Mouse (Mus musculus) midbrain, embryonic 12.5 days (tissue): ENCODE data around the gene Gm21962. TPM values are rescaled to one million over a fixed set of nuclear protein-coding genes. Genes with fewer than 3 reads are reported as not detected.

Experiments used
- ATAC-seq: fragments of 200-750 bp; cut with Nextera tagmentation; 2 replicates; pipeline ENCODE4 v1.8.0; 2017; ENCODE audit warnings: low read depth, moderate TSS enrichment, moderate library complexity; ENCODE audit not compliant: low FRiP score
- H3K27ac ChIP-seq: fragments of 300-500 bp; sonication (generic); replicated peaks from 2 replicates; pipeline ENCODE4 v1.5.1; 2016; ENCODE audit warnings: mild to moderate bottlenecking
- H3K27me3 ChIP-seq: fragments of 300-500 bp; sonication (generic); 2 replicates; pipeline ENCODE4 v1.6.1; 2016; ENCODE audit warnings: mild to moderate bottlenecking
- H3K36me3 ChIP-seq: fragments of 300-500 bp; sonication (generic); 2 replicates; pipeline ENCODE4 v1.6.1; 2016
- H3K4me1 ChIP-seq: fragments of 300-500 bp; sonication (generic); 2 replicates; pipeline ENCODE4 v1.6.1; 2016
- H3K4me2 ChIP-seq: fragments of 300-500 bp; sonication (generic); replicated peaks from 2 replicates; pipeline ENCODE4 v1.6.1; 2016; ENCODE audit warnings: mild to moderate bottlenecking, moderate library complexity
- H3K4me3 ChIP-seq: fragments of 300-500 bp; sonication (generic); 2 replicates; pipeline ENCODE4 v1.5.1; 2016; ENCODE audit warnings: mild to moderate bottlenecking
- H3K9ac ChIP-seq: fragments of 300-500 bp; sonication (generic); replicated peaks from 2 replicates; pipeline ENCODE4 v1.6.1; 2016; ENCODE audit warnings: mild to moderate bottlenecking, moderate library complexity
- H3K9me3 ChIP-seq: fragments of 300-500 bp; sonication (generic); 2 replicates; pipeline ENCODE4 v1.6.1; 2016; ENCODE audit warnings: mild to moderate bottlenecking
- WGBS: fragments of 180-500 bp; shearing (Covaris S2); methylation state at CpG from one replicate; pipeline ENCODE4 v1.1.7; 2016; 5-methylcytosine and 5-hydroxymethylcytosine counted together
- polyA plus RNA-seq: library from polyadenylated mRNA; unstranded; fragments of >200 nt; fragmentation: Nextera tagmentation; extraction: Ambion mirVana; gene quantifications from 2 replicates; pipeline ENCODE4 v1.2.1, GENCODE M21; 2016

The Gm21962 gene
- polyA plus RNA-seq, 1 experiment from 2014 or later = not detected

DNA sequence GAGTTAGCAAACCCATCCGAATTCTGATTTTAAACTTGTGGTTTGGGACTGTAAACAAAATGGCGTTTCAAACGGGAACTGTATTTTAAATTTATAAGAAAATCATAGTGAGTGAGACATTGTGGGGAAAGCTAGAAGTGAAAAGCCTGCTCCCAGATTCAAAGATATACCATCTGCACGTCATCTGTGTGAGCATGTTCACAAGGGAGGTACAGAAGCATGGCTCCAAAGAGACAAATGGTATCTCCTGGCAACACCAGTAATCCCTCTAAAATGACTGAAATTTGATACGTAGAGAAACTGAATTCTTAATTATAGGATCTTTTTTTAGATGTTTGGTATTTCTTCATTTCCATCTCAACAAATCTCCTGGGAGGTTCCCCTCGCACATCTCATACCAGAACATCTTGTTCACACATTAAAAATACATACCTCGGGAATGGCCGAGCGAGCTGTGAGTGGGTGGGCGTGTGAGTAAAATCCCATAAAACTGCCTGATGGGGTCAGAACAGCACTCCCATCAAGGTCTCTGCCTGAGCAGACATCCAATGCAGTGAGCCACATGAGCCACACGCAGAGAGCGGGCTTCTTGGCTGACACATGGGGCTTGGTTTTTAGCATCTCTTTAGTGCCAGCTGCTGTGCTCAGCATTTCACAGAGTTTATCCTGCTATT lies 23.8 kb upstream of the Gm21962 start:
- Histone ChIP-seq H3K4me2 (no peak overlapping the region), H3K27ac (no peak overlapping the region), H3K9ac (no peak overlapping the region), H3K9me3 (no peaks in the 10 kb centered on the region), H3K36me3 (no peaks in the 10 kb centered on the region), H3K4me1 (no peaks in the 10 kb centered on the region), H3K4me3 (no peak overlapping the region), H3K27me3 (no peaks in the 10 kb centered on the region)
- WGBS = 68% methylated on average over 12 of the region's 12 CpGs
- ATAC-seq = peak; percentile 60; the same call in 1 of the 2 replicates

GRCm38 (mm10) chr3:137649112-137649511 lies 22.2 kb upstream of the Gm21962 start:
- Histone ChIP-seq H3K27ac (no peak overlapping the region), H3K4me2 (no peak overlapping the region), H3K4me3 (no peak overlapping the region), H3K9me3 (no peaks in the 10 kb centered on the region), H3K27me3 (no peaks in the 10 kb centered on the region), H3K4me1 (no peaks in the 10 kb centered on the region), H3K9ac (no peak overlapping the region), H3K36me3 (no peaks in the 10 kb centered on the region)
- 57% methylated on average over 5 of the region's 5 CpGs for WGBS
- no peak for ATAC-seq

- H3K27ac ChIP-seq = no peak overlapping the region
- H3K9me3 ChIP-seq = no peaks in the 10 kb centered on the region
- H3K9ac ChIP-seq = no peak overlapping the region
- no peak overlapping the region for H3K4me2 ChIP-seq
- H3K27me3 ChIP-seq = no peaks in the 10 kb centered on the region
- no peak for ATAC-seq
- H3K36me3 ChIP-seq = no peaks in the 10 kb centered on the region
- no peaks in the 10 kb centered on the region for H3K4me1 ChIP-seq
- 85% methylated on average over 2 of the region's 2 CpGs for WGBS
- no peak overlapping the region for H3K4me3 ChIP-seq
Measured at GRCm38 (mm10) chr3:137652853-137653252, 18.5 kb upstream of the Gm21962 start.

GRCm38 (mm10) chr3:137680923-137681322 lies 9.6 kb downstream of the Gm21962 start:
- ATAC-seq = no peak
- H3K36me3 ChIP-seq = no peaks in the 10 kb centered on the region
- peak overlapping the region; percentile 47 for H3K27ac ChIP-seq
- peaks cover 27% of the 10 kb centered on the region for H3K4me1 ChIP-seq
- H3K27me3 ChIP-seq = no peaks in the 10 kb centered on the region
- H3K9ac ChIP-seq = no peak overlapping the region
- H3K4me3 ChIP-seq = no peak overlapping the region
- 22% methylated on average over 3 of the region's 3 CpGs for WGBS
- H3K4me2 ChIP-seq = no peak overlapping the region
- no peaks in the 10 kb centered on the region for H3K9me3 ChIP-seq

DNA sequence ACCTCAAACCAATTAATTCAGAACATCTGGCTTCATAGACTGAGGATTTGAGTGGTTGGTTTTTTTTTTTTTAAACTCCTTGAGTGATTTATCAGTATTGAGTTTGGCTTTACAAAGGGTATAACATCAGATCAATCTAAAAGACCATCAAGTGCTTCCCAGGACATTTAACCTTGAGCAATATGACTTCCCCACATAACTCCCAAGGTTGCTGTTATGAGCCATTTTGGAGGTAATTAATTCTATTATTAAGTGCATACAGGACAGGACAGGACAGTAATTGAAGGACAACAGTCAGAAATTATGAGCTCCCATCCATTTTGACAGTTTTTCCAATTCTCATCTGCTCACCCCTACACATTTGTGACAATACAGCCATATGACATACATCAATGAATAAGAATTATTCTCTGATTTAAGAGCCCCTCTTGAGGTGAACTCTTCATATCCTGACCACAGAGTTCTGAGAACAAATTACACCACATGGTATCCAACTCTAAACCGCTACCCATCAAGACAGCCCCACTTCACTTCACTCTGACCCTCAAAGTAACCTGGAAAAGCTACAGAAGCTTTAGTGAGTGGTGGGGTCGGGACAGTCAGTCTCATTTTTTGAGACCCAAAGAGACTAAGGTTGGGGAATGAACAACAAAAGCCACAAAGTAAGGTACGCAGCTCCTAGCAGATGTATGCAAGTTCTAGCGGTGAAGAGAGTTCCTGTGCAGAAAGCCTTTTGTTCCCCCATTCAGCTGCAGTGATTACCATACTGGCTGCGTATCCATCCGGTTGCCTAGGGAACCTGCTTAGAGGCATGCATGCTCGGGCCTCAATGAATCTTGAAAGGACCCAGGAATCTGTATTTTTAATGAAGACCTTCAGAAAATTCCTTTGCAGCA lies 11.8 kb downstream of the Gm21962 start:
- no peaks in the 10 kb centered on the region for H3K36me3 ChIP-seq
- peak overlapping the region; percentile 41 for H3K4me2 ChIP-seq
- 5% methylated on average over 7 of the region's 7 CpGs for WGBS
- H3K27me3 ChIP-seq = no peaks in the 10 kb centered on the region
- H3K9ac ChIP-seq = no peak overlapping the region
- no peak overlapping the region for H3K4me3 ChIP-seq
- no peaks in the 10 kb centered on the region for H3K9me3 ChIP-seq
- peaks cover 27% of the 10 kb centered on the region for H3K4me1 ChIP-seq
- H3K27ac ChIP-seq = peak overlapping the region; percentile 87
- peak; percentile 98 for ATAC-seq

DNA sequence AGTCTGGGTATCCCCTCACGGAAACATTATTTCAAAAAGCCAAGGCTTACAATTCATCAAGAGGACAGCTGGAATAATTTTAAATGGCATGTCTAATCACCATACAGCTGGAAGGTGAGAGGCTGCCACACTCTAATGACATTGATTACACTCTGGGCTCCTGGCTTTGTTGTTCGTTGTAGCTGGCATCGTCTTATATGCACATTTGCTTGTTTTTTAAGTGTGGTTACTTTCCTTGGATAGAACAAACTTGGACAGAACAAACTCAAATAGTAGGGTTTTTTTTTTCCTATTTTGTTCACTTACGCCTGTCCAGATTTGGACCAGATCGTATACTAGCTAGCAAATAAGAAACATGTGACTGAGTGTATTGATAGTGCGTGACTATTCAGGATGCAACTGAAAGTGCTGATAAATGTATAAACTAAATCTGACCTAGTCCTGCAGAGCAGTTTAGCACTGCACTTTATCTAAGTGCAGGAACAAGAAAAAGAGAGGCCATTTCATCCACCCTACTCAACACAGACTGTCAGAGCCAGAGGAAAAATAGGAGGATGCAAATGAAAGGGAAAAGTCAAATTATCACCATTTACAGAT lies 12.6 kb downstream of the Gm21962 start:
- Histone ChIP-seq H3K27me3 (no peaks in the 10 kb centered on the region), H3K4me1 (peaks cover 27% of the 10 kb centered on the region), H3K9ac (no peak overlapping the region), H3K27ac (peak overlapping the region; percentile 87), H3K36me3 (no peaks in the 10 kb centered on the region), H3K4me3 (no peak overlapping the region), H3K4me2 (peak overlapping the region; percentile 41), H3K9me3 (no peaks in the 10 kb centered on the region)
- WGBS = 14% methylated on average over 6 of the region's 6 CpGs
- peak; percentile 90 for ATAC-seq

DNA sequence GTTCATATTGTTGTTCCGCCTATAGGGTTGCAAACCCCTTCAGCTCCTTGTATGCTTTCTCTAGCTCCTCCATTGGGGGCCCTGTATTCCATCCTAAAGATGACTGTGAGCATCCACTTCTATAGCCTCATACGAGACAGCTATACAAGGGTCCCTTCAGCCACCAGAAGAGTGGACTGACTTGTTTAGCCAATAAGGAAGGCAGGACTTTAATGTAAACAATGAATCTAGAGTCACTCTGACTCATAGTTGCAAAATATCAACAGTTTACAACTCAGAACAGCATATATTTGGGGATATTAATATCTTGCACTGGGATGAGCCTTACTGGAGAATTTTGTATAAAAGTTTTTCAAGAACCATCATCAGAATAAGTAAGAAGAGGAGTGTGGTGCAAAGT lies 15.6 kb downstream of the Gm21962 start:
- Histone ChIP-seq H3K4me2 (no peak overlapping the region), H3K4me3 (no peak overlapping the region), H3K27me3 (no peaks in the 10 kb centered on the region), H3K9ac (no peak overlapping the region), H3K36me3 (no peaks in the 10 kb centered on the region), H3K27ac (no peak overlapping the region), H3K9me3 (no peaks in the 10 kb centered on the region), H3K4me1 (peaks cover 19% of the 10 kb centered on the region)
- WGBS = 97% methylated on average over 2 of the region's 2 CpGs
- no peak for ATAC-seq

GRCm38 (mm10) chr3:137691503-137691902 lies 20.2 kb downstream of the Gm21962 start:
- Histone ChIP-seq H3K9ac (no peak overlapping the region), H3K27ac (no peak overlapping the region), H3K9me3 (no peaks in the 10 kb centered on the region), H3K4me3 (no peak overlapping the region), H3K4me2 (no peak overlapping the region), H3K36me3 (no peaks in the 10 kb centered on the region), H3K27me3 (no peaks in the 10 kb centered on the region), H3K4me1 (no peaks in the 10 kb centered on the region)
- ATAC-seq = no peak

GRCm38 (mm10) chr3:137715946-137716345 lies 44.6 kb downstream of the Gm21962 start:
- no peak for ATAC-seq
- Histone ChIP-seq H3K27ac (no peak overlapping the region), H3K4me1 (no peaks in the 10 kb centered on the region), H3K9me3 (no peaks in the 10 kb centered on the region), H3K36me3 (no peaks in the 10 kb centered on the region), H3K27me3 (no peaks in the 10 kb centered on the region), H3K9ac (no peak overlapping the region), H3K4me2 (no peak overlapping the region), H3K4me3 (no peak overlapping the region)
- 81% methylated on average over 2 of the region's 2 CpGs for WGBS

GRCm38 (mm10) chr3:137716573-137717157 lies 45.3 kb downstream of the Gm21962 start:
- no peak overlapping the region for H3K9ac ChIP-seq
- no peaks in the 10 kb centered on the region for H3K36me3 ChIP-seq
- ATAC-seq = no peak
- H3K4me3 ChIP-seq = no peak overlapping the region
- H3K4me1 ChIP-seq = no peaks in the 10 kb centered on the region
- no peaks in the 10 kb centered on the region for H3K27me3 ChIP-seq
- no peak overlapping the region for H3K4me2 ChIP-seq
- 56% methylated on average over 3 of the region's 3 CpGs for WGBS
- no peak overlapping the region for H3K27ac ChIP-seq
- H3K9me3 ChIP-seq = no peaks in the 10 kb centered on the region
